Mouse (Mus musculus) midbrain, embryonic 10.5 days (tissue): ENCODE measurements around the gene Dbh. TPM values are rescaled to one million over a fixed set of nuclear protein-coding genes. Genes with fewer than 3 reads are reported as not detected.

ENCODE experiments used
- DNase-seq: peaks from one replicate; pipeline ENCODE4 v3.0.0-alpha.2; 2017; ENCODE audit warnings: low spot score
- H3K27ac ChIP-seq: fragments of 300-500 bp; sonication (generic); replicated peaks from 2 replicates; pipeline ENCODE4 v1.5.1; 2016; ENCODE audit warnings: mild to moderate bottlenecking
- H3K27me3 ChIP-seq: fragments of 300-500 bp; sonication (generic); 2 replicates; pipeline ENCODE4 v1.6.1; 2016; ENCODE audit warnings: low read depth, mild to moderate bottlenecking; ENCODE audit not compliant: poor library complexity, severe bottlenecking
- H3K36me3 ChIP-seq: fragments of 300-500 bp; sonication (generic); 2 replicates; pipeline ENCODE4 v1.6.1; 2016; ENCODE audit warnings: mild to moderate bottlenecking, moderate library complexity
- H3K4me1 ChIP-seq: fragments of 300-500 bp; sonication (generic); 2 replicates; pipeline ENCODE4 v1.6.1; 2016
- H3K4me3 ChIP-seq: fragments of 300-500 bp; sonication (generic); 2 replicates; pipeline ENCODE4 v1.5.1; 2016; ENCODE audit warnings: mild to moderate bottlenecking, moderate library complexity
- H3K9me3 ChIP-seq: fragments of 300-500 bp; sonication (generic); replicated peaks from 2 replicates; pipeline ENCODE4 v1.6.1; 2016; ENCODE audit warnings: mild to moderate bottlenecking
- WGBS: fragments of 180-500 bp; shearing (Covaris S2); methylation state at CpG from one replicate; pipeline ENCODE4 v1.1.7; 2016; 5-methylcytosine and 5-hydroxymethylcytosine counted together
- polyA plus RNA-seq: library from polyadenylated mRNA; unstranded; fragments of >200 nt; fragmentation: Nextera tagmentation; extraction: Ambion mirVana; gene quantifications from 2 replicates; pipeline ENCODE4 v1.2.1, GENCODE M21; 2016

Gene Dbh
- polyA plus RNA-seq, 1 experiment from 2014 or later, result 1.1 TPM

- no peaks in the 10 kb centered on the region for H3K36me3 ChIP-seq
- no peaks in the 10 kb centered on the region for H3K27me3 ChIP-seq
- no peak for DNase-seq
- no peak overlapping the region for H3K27ac ChIP-seq
- no peaks in the 10 kb centered on the region for H3K9me3 ChIP-seq
- peaks cover 3% of the 10 kb centered on the region; the same call in 1 of the 2 replicates for H3K4me1 ChIP-seq
- H3K4me3 ChIP-seq, result no peak overlapping the region
- 67% methylated on average over 5 of the region's 5 CpGs for WGBS
Observed at GRCm38 (mm10) chr2:27209816-27210215, 44.8 kb downstream of the Dbh start.

GRCm38 (mm10) chr2:27210255-27210654 is 45.2 kb downstream of the Dbh start:
- Histone ChIP-seq H3K36me3 (no peaks in the 10 kb centered on the region), H3K4me3 (no peak overlapping the region), H3K27me3 (no peaks in the 10 kb centered on the region), H3K27ac (no peak overlapping the region), H3K9me3 (no peaks in the 10 kb centered on the region), H3K4me1 (peaks cover 3% of the 10 kb centered on the region; the same call in 1 of the 2 replicates)
- peak; percentile 53 for DNase-seq
- WGBS, result 62% methylated on average over 7 of the region's 7 CpGs

- Histone ChIP-seq H3K4me1 (peaks cover 3% of the 10 kb centered on the region; the same call in 1 of the 2 replicates), H3K27ac (no peak overlapping the region), H3K9me3 (no peaks in the 10 kb centered on the region), H3K36me3 (no peaks in the 10 kb centered on the region), H3K27me3 (no peaks in the 10 kb centered on the region), H3K4me3 (no peak overlapping the region)
- no peak for DNase-seq
- 90% methylated on average over 12 of the region's 12 CpGs for WGBS
Observed at GRCm38 (mm10) chr2:27210676-27211210, 45.7 kb downstream of the Dbh start.

GRCm38 (mm10) chr2:27211966-27212893 is 47.2 kb downstream of the Dbh start:
- 68% methylated on average over 8 of the region's 8 CpGs for WGBS
- Histone ChIP-seq H3K9me3 (no peaks in the 10 kb centered on the region), H3K27ac (no peak overlapping the region), H3K27me3 (no peaks in the 10 kb centered on the region), H3K4me1 (peaks cover 3% of the 10 kb centered on the region; the same call in 1 of the 2 replicates), H3K4me3 (no peak overlapping the region), H3K36me3 (no peaks in the 10 kb centered on the region)
- DNase-seq, result no peak

- 92% methylated on average over 2 of the region's 2 CpGs for WGBS
- H3K27ac ChIP-seq, result no peak overlapping the region
- H3K9me3 ChIP-seq, result no peaks in the 10 kb centered on the region
- H3K27me3 ChIP-seq, result no peaks in the 10 kb centered on the region
- H3K4me3 ChIP-seq, result no peak overlapping the region
- H3K36me3 ChIP-seq, result no peaks in the 10 kb centered on the region
- no peak for DNase-seq
- H3K4me1 ChIP-seq, result no peaks in the 10 kb centered on the region
Observed at GRCm38 (mm10) chr2:27215537-27215936, 50.5 kb downstream of the Dbh start.

GRCm38 (mm10) chr2:27218121-27218544 is 53.1 kb downstream of the Dbh start:
- WGBS, result 83% methylated on average over 2 of the region's 2 CpGs
- H3K4me1 ChIP-seq, result no peaks in the 10 kb centered on the region
- H3K27ac ChIP-seq, result no peak overlapping the region
- no peak for DNase-seq
- no peaks in the 10 kb centered on the region for H3K27me3 ChIP-seq
- H3K9me3 ChIP-seq, result no peaks in the 10 kb centered on the region
- H3K36me3 ChIP-seq, result no peaks in the 10 kb centered on the region
- no peak overlapping the region for H3K4me3 ChIP-seq

- Histone ChIP-seq H3K4me3 (no peak overlapping the region), H3K4me1 (no peaks in the 10 kb centered on the region), H3K36me3 (no peaks in the 10 kb centered on the region), H3K9me3 (no peaks in the 10 kb centered on the region), H3K27ac (no peak overlapping the region), H3K27me3 (no peaks in the 10 kb centered on the region)
- DNase-seq, result no peak
- 90% methylated on average over 8 of the region's 8 CpGs for WGBS
Observed at GRCm38 (mm10) chr2:27218569-27218968, 53.5 kb downstream of the Dbh start.

GRCm38 (mm10) chr2:27223012-27223421 is 58.0 kb downstream of the Dbh start:
- DNase-seq, result no peak
- Histone ChIP-seq H3K27me3 (no peaks in the 10 kb centered on the region), H3K27ac (no peak overlapping the region), H3K4me3 (no peak overlapping the region), H3K36me3 (no peaks in the 10 kb centered on the region), H3K4me1 (peaks cover 8% of the 10 kb centered on the region), H3K9me3 (no peaks in the 10 kb centered on the region)
- 92% methylated on average over 7 of the region's 7 CpGs for WGBS

- Histone ChIP-seq H3K27me3 (no peaks in the 10 kb centered on the region), H3K36me3 (no peaks in the 10 kb centered on the region), H3K4me1 (peaks cover 8% of the 10 kb centered on the region), H3K9me3 (no peaks in the 10 kb centered on the region), H3K27ac (no peak overlapping the region), H3K4me3 (no peak overlapping the region)
- 72% methylated on average over 7 of the region's 7 CpGs for WGBS
- DNase-seq, result no peak
Observed at GRCm38 (mm10) chr2:27226572-27226971, 61.5 kb downstream of the Dbh start.

- Histone ChIP-seq H3K9me3 (no peaks in the 10 kb centered on the region), H3K27me3 (no peaks in the 10 kb centered on the region), H3K27ac (no peak overlapping the region), H3K36me3 (no peaks in the 10 kb centered on the region), H3K4me3 (no peak overlapping the region), H3K4me1 (peaks cover 15% of the 10 kb centered on the region)
- WGBS, result 83% methylated on average over 5 of the region's 5 CpGs
- DNase-seq, result no peak
Observed at GRCm38 (mm10) chr2:27228809-27229480, 63.9 kb downstream of the Dbh start.

GRCm38 (mm10) chr2:27229481-27230105 is 64.6 kb downstream of the Dbh start:
- 94% methylated on average over 2 of the region's 2 CpGs for WGBS
- Histone ChIP-seq H3K36me3 (no peaks in the 10 kb centered on the region), H3K27me3 (no peaks in the 10 kb centered on the region), H3K9me3 (no peaks in the 10 kb centered on the region), H3K27ac (no peak overlapping the region), H3K4me1 (peaks cover 15% of the 10 kb centered on the region), H3K4me3 (no peak overlapping the region)
- no peak for DNase-seq

GRCm38 (mm10) chr2:27232376-27232775 is 67.3 kb downstream of the Dbh start:
- H3K27me3 ChIP-seq, result peaks cover 10% of the 10 kb centered on the region
- peaks cover 7% of the 10 kb centered on the region; the same call in 1 of the 2 replicates for H3K4me1 ChIP-seq
- H3K9me3 ChIP-seq, result no peaks in the 10 kb centered on the region
- H3K4me3 ChIP-seq, result no peak overlapping the region
- peak overlapping the region; percentile 39 for H3K27ac ChIP-seq
- H3K36me3 ChIP-seq, result no peaks in the 10 kb centered on the region
- DNase-seq, result no peak
- WGBS, result 34% methylated on average over 7 of the region's 7 CpGs
